In genomic region chr13:69810936-69811680, GRCm38 (mm10) we compare ENCODE assay signal across 8 mouse cellular contexts. TPM values are rescaled to one million over a fixed set of nuclear protein-coding genes. Genes with fewer than 3 reads are reported as not detected.
DNase-seq lines count a peak whose midpoint lies in the region; ATAC-seq lines count a peak whose summit lies in the region.

No protein-coding gene starts in this region.

- peak overlapping the region; percentile 96 for H3K4me2 ChIP-seq in kidney, embryonic 16.5 days (replicated peaks; ENCODE audit: low read depth, low read length)
- H3K4me2 ChIP-seq in embryonic facial prominence, embryonic 12.5 days (replicated peaks): peak overlapping the region; percentile 99
- H3K4me2 ChIP-seq in intestine, embryonic 14.5 days (ENCODE audit: low read length): peak overlapping the region; percentile 97
- peak overlapping the region; percentile 99 for H3K4me2 ChIP-seq in neural tube, embryonic 13.5 days

- H3K27me3 ChIP-seq in kidney, embryonic 16.5 days (ENCODE audit: insufficient read depth, low read length): no peaks in the 10 kb centered on the region
- no peaks in the 10 kb centered on the region for H3K27me3 ChIP-seq in embryonic facial prominence, embryonic 12.5 days
- H3K27me3 ChIP-seq in intestine, embryonic 14.5 days (replicated peaks; ENCODE audit: control insufficient read depth, insufficient read depth, low read length): no peaks in the 10 kb centered on the region
- no peaks in the 10 kb centered on the region for H3K27me3 ChIP-seq in neural tube, embryonic 13.5 days

- peaks cover 34% of the 10 kb centered on the region for H3K36me3 ChIP-seq in kidney, embryonic 16.5 days (ENCODE audit: insufficient read depth, low read length)
- peaks cover 33% of the 10 kb centered on the region for H3K36me3 ChIP-seq in embryonic facial prominence, embryonic 12.5 days
- peaks cover 42% of the 10 kb centered on the region for H3K36me3 ChIP-seq in intestine, embryonic 14.5 days (ENCODE audit: control insufficient read depth, insufficient read depth, low read length)
- H3K36me3 ChIP-seq in neural tube, embryonic 13.5 days: peaks cover 42% of the 10 kb centered on the region

- WGBS in kidney, embryonic 16.5 days: 88% methylated on average over 14 of the region's 14 CpGs
- WGBS in embryonic facial prominence, embryonic 12.5 days: 90% methylated on average over 14 of the region's 14 CpGs
- WGBS in intestine, embryonic 14.5 days: 87% methylated on average over 14 of the region's 14 CpGs
- 90% methylated on average over 14 of the region's 14 CpGs for WGBS in neural tube, embryonic 13.5 days

- no peak overlapping the region for H3K27ac ChIP-seq in kidney, embryonic 16.5 days (ENCODE audit: low read length)
- H3K27ac ChIP-seq in embryonic facial prominence, embryonic 12.5 days: no peak overlapping the region
- H3K27ac ChIP-seq in intestine, embryonic 14.5 days (ENCODE audit: low read depth): no peak overlapping the region
- H3K27ac ChIP-seq in neural tube, embryonic 13.5 days (replicated peaks): no peak overlapping the region

- H3K4me3 ChIP-seq in kidney, embryonic 16.5 days (ENCODE audit: low read length): peak overlapping the region; percentile 98
- H3K4me3 ChIP-seq in embryonic facial prominence, embryonic 12.5 days: peak overlapping the region; percentile 94
- peak overlapping the region; percentile 69 for H3K4me3 ChIP-seq in intestine, embryonic 14.5 days (ENCODE audit: low read depth, low read length)
- H3K4me3 ChIP-seq in neural tube, embryonic 13.5 days: peak overlapping the region; percentile 91

- H3K9ac ChIP-seq in kidney, embryonic 16.5 days (replicated peaks; ENCODE audit: low read length): peak overlapping the region; percentile 89
- peak overlapping the region; percentile 92; the same call in 1 of the 2 replicates for H3K9ac ChIP-seq in embryonic facial prominence, embryonic 12.5 days
- H3K9ac ChIP-seq in intestine, embryonic 14.5 days (ENCODE audit: low read length): peak overlapping the region; percentile 85
- H3K9ac ChIP-seq in neural tube, embryonic 13.5 days: peak overlapping the region; percentile 94

- H3K4me1 ChIP-seq in kidney, embryonic 16.5 days (ENCODE audit: insufficient read depth, low read length): peaks cover 12% of the 10 kb centered on the region
- H3K4me1 ChIP-seq in embryonic facial prominence, embryonic 12.5 days: peaks cover 14% of the 10 kb centered on the region
- peaks cover 10% of the 10 kb centered on the region for H3K4me1 ChIP-seq in intestine, embryonic 14.5 days (replicated peaks; ENCODE audit: control insufficient read depth, insufficient read depth, low read length)
- H3K4me1 ChIP-seq in neural tube, embryonic 13.5 days (replicated peaks): peaks cover 21% of the 10 kb centered on the region

- H3K9me3 ChIP-seq in kidney, embryonic 16.5 days (ENCODE audit: low read length): no peaks in the 10 kb centered on the region
- no peaks in the 10 kb centered on the region for H3K9me3 ChIP-seq in embryonic facial prominence, embryonic 12.5 days
- no peaks in the 10 kb centered on the region for H3K9me3 ChIP-seq in intestine, embryonic 14.5 days (ENCODE audit: control insufficient read depth, low read length)
- H3K9me3 ChIP-seq in neural tube, embryonic 13.5 days: no peaks in the 10 kb centered on the region

- DNase-seq in kidney, adult 9 months: no peak
- no peak for DNase-seq in intestine, embryonic 14.5 days (ENCODE audit: low spot score)
- no peak for DNase-seq in urinary bladder, postnatal 36 days (ENCODE audit: low spot score in 2 of 2)
- no peak for DNase-seq in Muller cell, postnatal 12 days (ENCODE audit: inconsistent ontology term)
- DNase-seq in kidney, adult 18-20 months: no peak

- no peak for ATAC-seq in kidney, embryonic 16.5 days (ENCODE audit: low FRiP score, low TSS enrichment)
- ATAC-seq in embryonic facial prominence, embryonic 12.5 days (ENCODE audit: insufficient number of reproducible peaks, insufficient read depth, low FRiP score, low TSS enrichment): no peak
- no peak for ATAC-seq in intestine, embryonic 14.5 days (replicated peaks; ENCODE audit: low FRiP score, low TSS enrichment, low read depth)
- ATAC-seq in neural tube, embryonic 13.5 days (ENCODE audit: low read depth): no peak

RNA-seq across cellular contexts. Expression of gene Med10, which starts 8.9 kb away (rescaled TPM):
- 148 and 153 TPM in 2 replicates for polyA plus RNA-seq in kidney, embryonic 16.5 days (2015; fragmentation: Nextera tagmentation; extraction: Ambion mirVana)
- polyA plus RNA-seq in embryonic facial prominence, embryonic 12.5 days (2016; fragmentation: Nextera tagmentation; extraction: Ambion mirVana): 155 and 167 TPM in 2 replicates
- 129 and 135 TPM in 2 replicates for polyA plus RNA-seq in intestine, embryonic 14.5 days (2014; fragmentation: Nextera tagmentation; extraction: Ambion mirVana)
- polyA plus RNA-seq in neural tube, embryonic 13.5 days (2015; fragmentation: Nextera tagmentation; extraction: Ambion mirVana): 203 and 209 TPM in 2 replicates
